In genomic region chr7:132226379-132227074, GRCm38 (mm10) we compare ENCODE assay signal across 9 mouse cellular contexts.
DNase-seq lines count a peak whose midpoint lies in the region; ATAC-seq and TF ChIP-seq lines count a peak whose summit lies in the region.
"Had no signal": no experiment of that assay in that cellular context is flagged by ENCODE, and none has a peak within 500 bp of the region (broad histone marks: within the 10 kb centered on the region; RNA-seq: fewer than 3 reads in every experiment).

No protein-coding gene starts in this region.

- no peak overlapping the region for H3K4me2 ChIP-seq in heart, embryonic 11.5 days
- H3K4me2 ChIP-seq in intestine, postnatal 0 days (replicated peaks; ENCODE audit: low read depth) = no peak overlapping the region
- H3K4me2 ChIP-seq in midbrain, embryonic 13.5 days (replicated peaks) = no peak overlapping the region

- DNase-seq in heart, adult 18-20 months = peak; percentile 85 to 96
- DNase-seq in gastrocnemius, postnatal 14 days = peak; percentile 71
- peak; percentile 92 to 94 for DNase-seq in left cerebral cortex, postnatal 25 days (ENCODE audit: low spot score in 2 of 2)

- H3K27ac ChIP-seq in heart, embryonic 11.5 days (ENCODE audit: low read depth, low read length) = no peak overlapping the region
- H3K27ac ChIP-seq in cortical plate, adult 2 months (ENCODE audit: insufficient read depth, low read length) = no peak overlapping the region
- H3K27ac ChIP-seq in intestine, postnatal 0 days (ENCODE audit: low read depth, low read length) = no peak overlapping the region
- no peak overlapping the region; the same call in 1 of the 2 replicates for H3K27ac ChIP-seq in midbrain, embryonic 13.5 days
- no peak overlapping the region for H3K27ac ChIP-seq in small intestine, adult 2 months (ENCODE audit: insufficient read depth, low read depth, low read length)

- intact Hi-C loops in gastrocnemius, postnatal 14 days (cut with DNase I; ENCODE audit: low total_unique reads) = loop anchor here (2.0 to 5.0 kb wide), 3 partner anchors 91 to 326 kb away; partner anchors contain the start of gene Chst15
- intact Hi-C loops in left cerebral cortex, postnatal 25 days (cut with DNase I) = loop anchor here (1.0 to 5.0 kb wide), 5 partner anchors 91 to 411 kb away; partner anchors contain the start of gene Chst15

- H3K4me1 ChIP-seq in heart, embryonic 11.5 days (ENCODE audit: control insufficient read depth, insufficient read depth, low read length) = no peaks in the 10 kb centered on the region
- no peaks in the 10 kb centered on the region for H3K4me1 ChIP-seq in cortical plate, adult 2 months (ENCODE audit: control insufficient read depth, insufficient read depth, low read length)
- H3K4me1 ChIP-seq in intestine, postnatal 0 days (replicated peaks; ENCODE audit: control insufficient read depth, insufficient read depth, low read length) = no peaks in the 10 kb centered on the region
- H3K4me1 ChIP-seq in midbrain, embryonic 13.5 days (replicated peaks) = peaks cover 8% of the 10 kb centered on the region; the same call in 1 of the 2 replicates
- no peaks in the 10 kb centered on the region for H3K4me1 ChIP-seq in small intestine, adult 2 months (ENCODE audit: control insufficient read depth, insufficient read depth, insufficient read length, low read length)

- peak; percentile 93 for TF ChIP-seq CTCF in cortical plate, adult 2 months (IDR thresholded peaks at IDR 0.05; ENCODE audit: extremely low read depth, insufficient read depth, low read length)
- peak; percentile 96 for TF ChIP-seq CTCF in intestine, postnatal 0 days (IDR thresholded peaks at IDR 0.05; ENCODE audit: low read depth)
- TF ChIP-seq CTCF in small intestine, adult 2 months (IDR thresholded peaks at IDR 0.05; ENCODE audit: extremely low read depth, insufficient read length, insufficient replicate concordance, low read depth, low read length) = peak; percentile 58; the same call in 1 of the 2 replicates

- no peaks in the 10 kb centered on the region for H3K9me3 ChIP-seq in heart, embryonic 11.5 days (replicated peaks; ENCODE audit: control insufficient read depth, low read length)
- no peaks in the 10 kb centered on the region for H3K9me3 ChIP-seq in intestine, postnatal 0 days (ENCODE audit: control insufficient read depth)
- no peaks in the 10 kb centered on the region for H3K9me3 ChIP-seq in midbrain, embryonic 13.5 days

- ATAC-seq in heart, embryonic 11.5 days (replicated peaks; ENCODE audit: insufficient number of reproducible peaks, low FRiP score, low TSS enrichment) = no peak; the same call in 1 of the 2 replicates
- peak; percentile 29 for ATAC-seq in intestine, postnatal 0 days
- peak; percentile 69 for ATAC-seq in midbrain, embryonic 13.5 days

- H3K36me3 ChIP-seq in heart, embryonic 11.5 days (ENCODE audit: control insufficient read depth, insufficient read depth, low read length) = no peaks in the 10 kb centered on the region
- H3K36me3 ChIP-seq in intestine, postnatal 0 days (ENCODE audit: control insufficient read depth, insufficient read depth) = no peaks in the 10 kb centered on the region
- H3K36me3 ChIP-seq in midbrain, embryonic 13.5 days = no peaks in the 10 kb centered on the region
- no peaks in the 10 kb centered on the region for H3K36me3 ChIP-seq in small intestine, adult 2 months (ENCODE audit: control insufficient read depth, insufficient read depth, low read length)
- H3K36me3 ChIP-seq: G1E had no signal

- no peak overlapping the region for H3K4me3 ChIP-seq in heart, embryonic 11.5 days (ENCODE audit: low read depth, low read length)
- H3K4me3 ChIP-seq in cortical plate, adult 2 months (ENCODE audit: insufficient read depth, low read length) = no peak overlapping the region
- no peak overlapping the region for H3K4me3 ChIP-seq in intestine, postnatal 0 days (ENCODE audit: low read depth, low read length)
- no peak overlapping the region for H3K4me3 ChIP-seq in midbrain, embryonic 13.5 days (replicated peaks)
- no peak overlapping the region for H3K4me3 ChIP-seq in small intestine, adult 2 months (ENCODE audit: low read depth, low read length)

- TF ChIP-seq POLR2A in cortical plate, adult 2 months (IDR thresholded peaks at IDR 0.05; ENCODE audit: extremely low read depth, insufficient read depth, low read length) = no peak
- TF ChIP-seq POLR2A in small intestine, adult 2 months (IDR thresholded peaks at IDR 0.05; ENCODE audit: low read depth, low read length) = no peak

- 58% methylated on average over 6 of the region's 6 CpGs for WGBS in heart, embryonic 11.5 days (ENCODE audit: insufficient replicate concordance)
- WGBS in intestine, postnatal 0 days = 58% methylated on average over 6 of the region's 6 CpGs
- WGBS in midbrain, embryonic 13.5 days = 59% methylated on average over 6 of the region's 6 CpGs
- WGBS in small intestine, adult 2 months = 60% methylated on average over 6 of the region's 6 CpGs

- H3K9ac ChIP-seq in heart, embryonic 11.5 days (ENCODE audit: low read depth, low read length) = no peak overlapping the region
- H3K9ac ChIP-seq in intestine, postnatal 0 days (ENCODE audit: low read depth, low read length) = no peak overlapping the region
- no peak overlapping the region for H3K9ac ChIP-seq in midbrain, embryonic 13.5 days (replicated peaks)

- peaks cover 5% of the 10 kb centered on the region; the same call in 1 of the 2 replicates for H3K27me3 ChIP-seq in heart, embryonic 11.5 days (ENCODE audit: control insufficient read depth, insufficient read depth, low read length)
- H3K27me3 ChIP-seq in intestine, postnatal 0 days (replicated peaks; ENCODE audit: control insufficient read depth, insufficient read depth, low read length) = no peaks in the 10 kb centered on the region
- no peaks in the 10 kb centered on the region for H3K27me3 ChIP-seq in midbrain, embryonic 13.5 days
- H3K27me3 ChIP-seq in small intestine, adult 2 months (ENCODE audit: control insufficient read depth, insufficient read depth, low read length) = no peaks in the 10 kb centered on the region
